Mouse (Mus musculus): ENCODE data around the gene E130218I03Rik. TPM values are rescaled to one million over a fixed set of nuclear protein-coding genes. Genes with fewer than 3 reads are reported as not detected.

The E130218I03Rik gene
- total RNA-seq (2014; rRNA removed) (0.43 TPM in 1 of 2 replicates, not detected in the other), polyA plus RNA-seq (2015; fragmentation: Nextera tagmentation; extraction: Ambion mirVana) (0.11 and 0.33 TPM in 2 replicates)

- Histone ChIP-seq H3K9ac (no peak within 1 kb of the TSS), H3K4me2 (ENCODE audit: low read depth) (peak within 1 kb of the TSS; percentile 91), H3K9me3 (ENCODE audit: low read length) (no peaks in the 10 kb centered on the region), H3K27me3 (ENCODE audit: insufficient read depth, low read length) (peaks cover 8% of the 10 kb centered on the region; the same call in 1 of the 2 replicates), H3K4me3 (ENCODE audit: low read depth, low read length) (peak within 1 kb of the TSS; percentile 67; the same call in 1 of the 2 replicates), H3K4me1 (ENCODE audit: insufficient read depth) (peaks cover 10% of the 10 kb centered on the region; the same call in 1 of the 2 replicates), H3K36me3 (ENCODE audit: insufficient read depth) (no peaks in the 10 kb centered on the region), H3K27ac (ENCODE audit: low read depth, low read length) (no peak within 1 kb of the TSS)
- ATAC-seq (no peak), DNase-seq (no peak)
- no peak for TF ChIP-seq CTCF (IDR thresholded peaks at IDR 0.05; ENCODE audit: low read depth)
- 92% methylated on average over 17 of the region's 17 CpGs for WGBS
Observed at GRCm38 (mm10) chr4:134243516-134244250, at the start of gene E130218I03Rik. TSS of gene E130218I03Rik (plus strand) at chr4:134243662.

- 78% methylated on average over 2 of the region's 2 CpGs for WGBS
- DNase-seq (no peak), ATAC-seq (no peak)
- H3K27me3 ChIP-seq (ENCODE audit: insufficient read depth, low read length) = no peaks in the 10 kb centered on the region
- no peak overlapping the region for H3K9ac ChIP-seq
- no peak for TF ChIP-seq CTCF (IDR thresholded peaks at IDR 0.05; ENCODE audit: low read depth)
- H3K4me3 ChIP-seq (ENCODE audit: low read depth, low read length) = no peak overlapping the region
- no peak overlapping the region for H3K27ac ChIP-seq (ENCODE audit: low read depth, low read length)
- no peaks in the 10 kb centered on the region for H3K36me3 ChIP-seq (ENCODE audit: insufficient read depth)
- H3K4me2 ChIP-seq (ENCODE audit: low read depth) = no peak overlapping the region
- no peaks in the 10 kb centered on the region for H3K4me1 ChIP-seq (ENCODE audit: insufficient read depth)
- H3K9me3 ChIP-seq (ENCODE audit: low read length) = no peaks in the 10 kb centered on the region
Observed at GRCm38 (mm10) chr4:134199371-134199770, 44.1 kb upstream of the E130218I03Rik start.

GRCm38 (mm10) chr4:134202904-134203303 is 40.6 kb upstream of the E130218I03Rik start, which contains the start of gene Gm7534:
TSS of gene Gm7534 (minus strand) at chr4:134203004.
- H3K27me3 ChIP-seq (ENCODE audit: insufficient read depth, low read length) = no peaks in the 10 kb centered on the region
- no peak within 1 kb of the TSS for H3K4me2 ChIP-seq (ENCODE audit: low read depth)
- WGBS = 90% methylated on average over 4 of the region's 4 CpGs
- no peak for ATAC-seq
- H3K4me3 ChIP-seq (ENCODE audit: low read depth, low read length) = no peak within 1 kb of the TSS
- no peak for DNase-seq
- no peak for TF ChIP-seq CTCF (IDR thresholded peaks at IDR 0.05; ENCODE audit: low read depth)
- no peaks in the 10 kb centered on the region for H3K9me3 ChIP-seq (ENCODE audit: low read length)
- no peaks in the 10 kb centered on the region for H3K36me3 ChIP-seq (ENCODE audit: insufficient read depth)
- H3K9ac ChIP-seq = no peak within 1 kb of the TSS
- H3K27ac ChIP-seq (ENCODE audit: low read depth, low read length) = no peak within 1 kb of the TSS
- no peaks in the 10 kb centered on the region for H3K4me1 ChIP-seq (ENCODE audit: insufficient read depth)

- no peak overlapping the region for H3K27ac ChIP-seq (ENCODE audit: low read depth, low read length)
- no peak for TF ChIP-seq CTCF (IDR thresholded peaks at IDR 0.05; ENCODE audit: low read depth)
- no peaks in the 10 kb centered on the region for H3K36me3 ChIP-seq (ENCODE audit: insufficient read depth)
- no peaks in the 10 kb centered on the region for H3K27me3 ChIP-seq (ENCODE audit: insufficient read depth, low read length)
- no peaks in the 10 kb centered on the region for H3K4me1 ChIP-seq (ENCODE audit: insufficient read depth)
- no peaks in the 10 kb centered on the region for H3K9me3 ChIP-seq (ENCODE audit: low read length)
- ATAC-seq (no peak), DNase-seq (no peak)
- H3K4me2 ChIP-seq (ENCODE audit: low read depth) = no peak overlapping the region
- 93% methylated on average over 17 of the region's 17 CpGs for WGBS
- H3K4me3 ChIP-seq (ENCODE audit: low read depth, low read length) = no peak overlapping the region
- no peak overlapping the region for H3K9ac ChIP-seq
Observed at GRCm38 (mm10) chr4:134203340-134203896, 40.0 kb upstream of the E130218I03Rik start.

- Histone ChIP-seq H3K36me3 (ENCODE audit: insufficient read depth) (no peaks in the 10 kb centered on the region), H3K4me2 (ENCODE audit: low read depth) (no peak overlapping the region), H3K27me3 (ENCODE audit: insufficient read depth, low read length) (no peaks in the 10 kb centered on the region), H3K27ac (ENCODE audit: low read depth, low read length) (no peak overlapping the region), H3K9ac (no peak overlapping the region), H3K4me3 (ENCODE audit: low read depth, low read length) (no peak overlapping the region), H3K4me1 (ENCODE audit: insufficient read depth) (no peaks in the 10 kb centered on the region), H3K9me3 (ENCODE audit: low read length) (no peaks in the 10 kb centered on the region)
- no peak for ATAC-seq
- no peak for DNase-seq
- WGBS = 74% methylated on average over 6 of the region's 6 CpGs
- no peak for TF ChIP-seq CTCF (IDR thresholded peaks at IDR 0.05; ENCODE audit: low read depth)
Observed at GRCm38 (mm10) chr4:134206488-134207053, 36.9 kb upstream of the E130218I03Rik start.

GRCm38 (mm10) chr4:134222793-134223600 is 20.5 kb upstream of the E130218I03Rik start:
- no peak for ATAC-seq
- H3K4me3 ChIP-seq (ENCODE audit: low read depth, low read length) = no peak overlapping the region
- WGBS = 66% methylated on average over 11 of the region's 11 CpGs
- no peak overlapping the region for H3K27ac ChIP-seq (ENCODE audit: low read depth, low read length)
- no peaks in the 10 kb centered on the region for H3K36me3 ChIP-seq (ENCODE audit: insufficient read depth)
- no peaks in the 10 kb centered on the region for H3K9me3 ChIP-seq (ENCODE audit: low read length)
- H3K9ac ChIP-seq = no peak overlapping the region
- no peaks in the 10 kb centered on the region for H3K27me3 ChIP-seq (ENCODE audit: insufficient read depth, low read length)
- H3K4me2 ChIP-seq (ENCODE audit: low read depth) = no peak overlapping the region
- no peaks in the 10 kb centered on the region for H3K4me1 ChIP-seq (ENCODE audit: insufficient read depth)
- no peak for TF ChIP-seq CTCF (IDR thresholded peaks at IDR 0.05; ENCODE audit: low read depth)
- DNase-seq = no peak
